Mouse (Mus musculus) neural tube, embryonic 15.5 days (tissue): ENCODE results near the gene Incenp. TPM values are rescaled to one million over a fixed set of nuclear protein-coding genes. Genes with fewer than 3 reads are reported as not detected.
A peak's percentile ranks its signal among the peaks of the same experiment; 100 is the strongest.
"Not testable (repeated sequence)": the region's sequence is repeated elsewhere in the genome, so short reads cannot be mapped to it uniquely, and the experiment has no call there.

Experiments
- ATAC-seq: fragments of 200-750 bp; cut with Nextera tagmentation; 2 replicates; pipeline ENCODE4 v1.8.0; 2017; ENCODE audit warnings: mild to moderate bottlenecking, moderate TSS enrichment, moderate library complexity; ENCODE audit not compliant: low FRiP score
- H3K27ac ChIP-seq: fragments of 300-500 bp; sonication (generic); replicated peaks from 2 replicates; pipeline ENCODE4 v1.5.1; 2015; ENCODE audit warnings: mild to moderate bottlenecking, inconsistent platforms
- H3K27me3 ChIP-seq: fragments of 300-500 bp; sonication (generic); replicated peaks from 2 replicates; pipeline ENCODE4 v1.6.1; 2015; ENCODE audit warnings: inconsistent platforms
- H3K36me3 ChIP-seq: fragments of 300-500 bp; sonication (generic); 2 replicates; pipeline ENCODE4 v1.6.1; 2015; ENCODE audit warnings: inconsistent platforms
- H3K4me1 ChIP-seq: fragments of 300-500 bp; sonication (generic); 2 replicates; pipeline ENCODE4 v1.6.1; 2015; ENCODE audit warnings: inconsistent platforms
- H3K4me2 ChIP-seq: fragments of 300-500 bp; sonication (generic); 2 replicates; pipeline ENCODE4 v1.6.1; 2015; ENCODE audit warnings: inconsistent platforms, mild to moderate bottlenecking, moderate library complexity
- H3K4me3 ChIP-seq: fragments of 300-500 bp; sonication (generic); replicated peaks from 2 replicates; pipeline ENCODE4 v1.5.1; 2015; ENCODE audit warnings: mild to moderate bottlenecking, inconsistent platforms
- H3K9ac ChIP-seq: fragments of 300-500 bp; sonication (generic); replicated peaks from 2 replicates; pipeline ENCODE4 v1.6.1; 2015; ENCODE audit warnings: mild to moderate bottlenecking, inconsistent platforms
- H3K9me3 ChIP-seq: fragments of 300-500 bp; sonication (generic); replicated peaks from 2 replicates; pipeline ENCODE4 v1.6.1; 2016; ENCODE audit warnings: inconsistent platforms
- WGBS: fragments of 180-500 bp; shearing (Covaris S2); methylation state at CpG from one replicate; pipeline ENCODE4 v1.1.7; 2015; ENCODE audit warnings: mixed read lengths; 5-methylcytosine and 5-hydroxymethylcytosine counted together
- polyA plus RNA-seq: library from polyadenylated mRNA; unstranded; fragments of >200 nt; fragmentation: Nextera tagmentation; extraction: Ambion mirVana; gene quantifications from 2 replicates; pipeline ENCODE4 v1.2.1, GENCODE M21; 2015

The Incenp gene
- polyA plus RNA-seq, 1 experiment from 2014 or later = 21.8 TPM

- Histone ChIP-seq H3K9me3 (no peaks in the 10 kb centered on the region), H3K27me3 (no peaks in the 10 kb centered on the region)
- 86% methylated on average over 2 of the region's 2 CpGs for WGBS
These were observed 34.6 kb upstream of the Incenp start for GRCm38 (mm10) chr19:9933908-9934307.

DNA sequence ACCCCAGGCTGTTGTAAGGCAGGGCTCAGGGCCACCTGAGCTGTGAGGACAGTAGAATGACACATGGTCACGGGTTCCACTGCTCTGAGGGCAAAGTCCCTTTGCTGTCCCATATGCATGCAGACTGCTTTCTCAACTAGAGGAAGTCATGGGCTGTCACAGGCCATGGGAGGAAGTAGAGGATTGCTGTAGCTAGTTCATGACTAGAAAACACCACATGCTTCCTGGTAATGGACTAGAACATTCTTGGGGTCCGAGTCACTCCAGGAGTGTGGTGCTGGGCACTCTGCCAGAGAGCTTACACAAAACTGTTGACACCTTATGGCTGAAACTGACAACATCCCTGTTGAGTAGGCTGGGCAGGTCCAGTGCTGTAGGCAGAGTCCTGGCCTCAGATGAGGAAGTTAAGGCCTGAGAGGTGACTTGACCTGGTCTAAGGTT lies 31.8 kb upstream of the Incenp start:
- not testable (repeated sequence) for H3K36me3 ChIP-seq, H3K27me3 ChIP-seq, H3K4me2 ChIP-seq, ATAC-seq, H3K9ac ChIP-seq, H3K9me3 ChIP-seq, H3K27ac ChIP-seq, H3K4me1 ChIP-seq, H3K4me3 ChIP-seq
- WGBS = 87% methylated on average over 2 of the region's 2 CpGs

More at GRCm38 (mm10) chr19:9933908-9934307, 34.6 kb upstream of the Incenp start:
- no peaks in the 10 kb centered on the region for H3K36me3 ChIP-seq
- no peak overlapping the region for H3K4me3 ChIP-seq
- H3K4me2 ChIP-seq = no peak overlapping the region
- no peak overlapping the region for H3K27ac ChIP-seq
- no peak overlapping the region for H3K9ac ChIP-seq
- no peaks in the 10 kb centered on the region for H3K4me1 ChIP-seq
- ATAC-seq = no peak

- H3K27ac ChIP-seq = no peak overlapping the region
- H3K4me1 ChIP-seq = no peaks in the 10 kb centered on the region
- H3K36me3 ChIP-seq = no peaks in the 10 kb centered on the region
- H3K4me2 ChIP-seq = no peak overlapping the region
- H3K4me3 ChIP-seq = no peak overlapping the region
- no peak for ATAC-seq
- H3K9ac ChIP-seq = no peak overlapping the region
- WGBS = 90% methylated on average over 9 of the region's 9 CpGs
- H3K27me3 ChIP-seq = no peaks in the 10 kb centered on the region
- no peaks in the 10 kb centered on the region for H3K9me3 ChIP-seq
These were observed 28.7 kb upstream of the Incenp start for GRCm38 (mm10) chr19:9928089-9928488.

DNA sequence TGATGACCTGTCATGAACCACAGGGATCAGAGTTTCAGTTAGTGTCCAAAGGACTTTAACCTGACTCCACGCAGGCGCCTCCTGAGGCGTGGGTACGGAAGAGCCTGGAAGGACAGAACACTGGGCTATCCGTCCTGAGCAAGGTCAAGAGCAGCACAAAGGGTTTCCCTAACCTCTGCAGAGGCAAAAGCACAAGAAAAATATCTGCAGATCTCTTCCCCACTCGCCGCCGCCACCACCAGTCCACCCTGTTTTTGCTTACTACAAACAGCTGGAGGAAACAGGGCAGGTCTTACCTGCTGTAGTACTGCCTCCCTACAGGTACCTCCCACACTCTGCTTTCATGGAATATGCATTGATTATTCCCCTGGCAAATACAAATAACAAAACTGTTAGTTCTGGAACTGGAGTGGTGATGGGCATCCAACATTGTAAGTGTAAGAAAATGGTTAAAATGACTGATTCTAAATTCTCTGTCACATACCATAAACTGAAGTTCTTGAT lies 25.5 kb upstream of the Incenp start:
- Histone ChIP-seq H3K27ac (no peak overlapping the region), H3K9me3 (no peaks in the 10 kb centered on the region), H3K4me2 (no peak overlapping the region), H3K4me1 (peaks cover 14% of the 10 kb centered on the region), H3K9ac (no peak overlapping the region), H3K27me3 (no peaks in the 10 kb centered on the region), H3K36me3 (no peaks in the 10 kb centered on the region), H3K4me3 (no peak overlapping the region)
- ATAC-seq = no peak
- WGBS = 76% methylated on average over 8 of the region's 8 CpGs

DNA sequence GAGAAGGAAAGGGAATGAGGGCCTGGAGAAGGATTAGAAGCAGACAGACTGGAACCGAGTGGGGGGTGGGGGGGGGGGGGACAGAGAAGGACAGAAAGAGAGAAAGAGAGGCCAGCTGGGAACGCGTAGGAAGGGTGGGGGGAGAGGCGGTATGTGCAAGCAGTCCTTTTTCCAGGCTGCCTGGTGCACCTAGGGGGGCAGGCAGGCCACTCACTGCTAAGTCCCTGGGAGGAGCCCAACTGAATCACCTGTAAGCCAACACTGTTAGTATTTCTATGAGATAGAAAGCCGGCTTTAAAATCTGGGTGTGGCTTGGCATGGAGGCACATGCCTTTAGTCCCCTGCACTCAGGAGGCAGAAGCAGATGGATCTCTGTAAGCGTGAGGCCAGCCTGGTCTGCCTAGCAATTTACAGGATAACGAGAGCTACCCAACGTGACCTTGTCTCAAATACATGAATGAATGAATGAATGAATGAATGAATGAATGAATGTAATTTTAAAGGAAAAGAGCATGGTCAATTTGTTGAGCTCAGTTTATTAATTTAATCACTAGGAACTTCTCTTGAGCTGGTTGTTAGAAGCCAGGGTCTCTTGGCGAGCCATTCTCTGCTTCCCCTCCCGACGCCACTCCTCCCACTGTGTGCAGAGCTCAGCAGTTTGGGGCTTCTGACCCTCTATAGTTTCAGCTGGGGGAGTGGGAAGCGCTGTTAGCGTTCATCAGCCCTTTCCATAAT lies 24.9 kb upstream of the Incenp start:
- H3K27me3 ChIP-seq = no peaks in the 10 kb centered on the region
- WGBS = 69% methylated on average over 12 of the region's 13 CpGs
- H3K27ac ChIP-seq = no peak overlapping the region
- no peak overlapping the region for H3K9ac ChIP-seq
- no peak overlapping the region for H3K4me3 ChIP-seq
- no peak overlapping the region for H3K4me2 ChIP-seq
- no peaks in the 10 kb centered on the region for H3K9me3 ChIP-seq
- peaks cover 14% of the 10 kb centered on the region for H3K4me1 ChIP-seq
- ATAC-seq = no peak
- no peaks in the 10 kb centered on the region for H3K36me3 ChIP-seq

GRCm38 (mm10) chr19:9923048-9923447 lies 23.7 kb upstream of the Incenp start:
- Histone ChIP-seq H3K27me3 (no peaks in the 10 kb centered on the region), H3K9ac (no peak overlapping the region), H3K9me3 (no peaks in the 10 kb centered on the region), H3K27ac (no peak overlapping the region), H3K4me2 (no peak overlapping the region), H3K36me3 (no peaks in the 10 kb centered on the region), H3K4me3 (no peak overlapping the region), H3K4me1 (peaks cover 14% of the 10 kb centered on the region)
- ATAC-seq = no peak

DNA sequence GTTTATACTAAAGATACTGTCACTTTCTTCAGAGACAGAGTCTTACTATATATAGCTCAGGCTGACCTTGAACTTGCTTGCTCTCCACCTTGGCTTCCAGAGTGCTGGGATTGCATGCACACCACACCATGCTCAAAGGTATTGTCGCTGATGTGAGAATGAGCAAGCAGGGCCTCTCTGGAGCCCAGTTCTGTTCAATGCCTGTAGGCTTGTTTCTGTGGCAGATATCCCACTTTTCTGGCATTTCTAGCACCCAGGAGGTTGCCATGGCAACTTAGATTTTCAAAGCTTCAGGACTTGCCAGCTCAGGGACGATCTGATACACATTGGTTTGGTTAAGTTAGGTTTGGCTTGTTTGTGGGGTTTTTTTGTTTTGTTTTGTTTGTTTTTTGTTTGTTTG lies 22.9 kb upstream of the Incenp start:
- peak; percentile 72 for ATAC-seq
- H3K9me3 ChIP-seq = no peaks in the 10 kb centered on the region
- H3K36me3 ChIP-seq = no peaks in the 10 kb centered on the region
- H3K4me2 ChIP-seq = no peak overlapping the region
- H3K4me1 ChIP-seq = peaks cover 14% of the 10 kb centered on the region
- H3K27me3 ChIP-seq = no peaks in the 10 kb centered on the region
- H3K9ac ChIP-seq = no peak overlapping the region
- 24% methylated on average over 2 of the region's 2 CpGs for WGBS
- H3K27ac ChIP-seq = no peak overlapping the region; the same call in 1 of the 2 replicates
- no peak overlapping the region for H3K4me3 ChIP-seq

DNA sequence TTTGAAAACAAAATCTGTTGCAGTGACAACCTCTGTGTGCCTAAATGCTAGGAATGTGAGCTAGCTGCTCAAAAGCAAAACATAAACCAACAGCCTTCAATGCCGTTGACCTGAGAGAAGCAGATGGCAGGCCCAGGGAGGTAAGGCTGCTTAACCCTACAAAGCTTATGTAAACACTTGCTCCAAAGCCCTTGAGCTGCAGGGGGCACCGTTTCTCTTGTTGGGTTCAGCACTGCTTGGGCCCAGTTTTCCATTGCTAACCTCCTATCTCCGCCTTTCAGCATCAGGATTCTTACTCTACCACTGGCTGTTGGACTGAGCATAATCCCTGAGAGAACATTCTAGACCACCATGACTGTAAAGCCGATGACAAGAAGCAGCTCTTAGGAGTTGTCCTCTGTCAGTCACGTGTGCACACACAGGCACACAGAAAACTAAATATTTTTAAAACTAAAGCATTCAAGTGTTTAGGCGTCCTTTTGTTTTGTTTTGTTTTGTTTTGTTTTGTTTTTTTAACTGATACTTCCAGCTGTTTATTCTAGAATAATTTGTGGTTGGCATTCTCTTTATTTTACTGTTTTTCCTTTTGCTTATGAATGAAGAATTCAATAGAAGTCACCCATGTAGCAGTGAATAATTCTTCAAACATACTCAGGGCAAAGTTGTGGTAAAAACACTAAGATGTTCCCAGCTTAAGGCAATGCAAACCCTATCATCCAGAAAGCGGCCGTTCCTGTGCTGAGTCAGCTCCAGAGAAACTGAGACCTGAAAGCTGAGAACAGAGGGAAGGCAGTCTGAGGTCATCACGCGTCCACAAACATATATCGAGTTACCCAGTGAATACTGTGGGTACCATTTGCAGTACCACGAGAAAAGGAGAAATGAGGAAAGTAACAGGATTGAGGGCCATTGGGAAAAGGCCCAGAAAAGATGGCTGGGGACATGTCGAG lies 21.8 kb upstream of the Incenp start:
- Histone ChIP-seq H3K9me3 (no peaks in the 10 kb centered on the region), H3K4me2 (no peak overlapping the region), H3K9ac (no peak overlapping the region), H3K36me3 (no peaks in the 10 kb centered on the region), H3K27ac (no peak overlapping the region), H3K27me3 (no peaks in the 10 kb centered on the region), H3K4me3 (no peak overlapping the region), H3K4me1 (peaks cover 14% of the 10 kb centered on the region)
- no peak for ATAC-seq
- 72% methylated on average over 13 of the region's 13 CpGs for WGBS

- H3K9ac ChIP-seq = no peak overlapping the region
- no peak for ATAC-seq
- H3K36me3 ChIP-seq = no peaks in the 10 kb centered on the region
- no peak overlapping the region for H3K4me3 ChIP-seq
- H3K4me2 ChIP-seq = no peak overlapping the region
- no peaks in the 10 kb centered on the region for H3K27me3 ChIP-seq
- H3K9me3 ChIP-seq = no peaks in the 10 kb centered on the region
- WGBS = 58% methylated on average over 9 of the region's 9 CpGs
- H3K27ac ChIP-seq = no peak overlapping the region
- H3K4me1 ChIP-seq = peaks cover 14% of the 10 kb centered on the region
These were observed 19.0 kb upstream of the Incenp start for GRCm38 (mm10) chr19:9918176-9918861.

GRCm38 (mm10) chr19:9917727-9918126 lies 18.4 kb upstream of the Incenp start:
- no peaks in the 10 kb centered on the region for H3K9me3 ChIP-seq
- WGBS = 86% methylated on average over 3 of the region's 4 CpGs
- H3K27ac ChIP-seq = no peak overlapping the region

DNA sequence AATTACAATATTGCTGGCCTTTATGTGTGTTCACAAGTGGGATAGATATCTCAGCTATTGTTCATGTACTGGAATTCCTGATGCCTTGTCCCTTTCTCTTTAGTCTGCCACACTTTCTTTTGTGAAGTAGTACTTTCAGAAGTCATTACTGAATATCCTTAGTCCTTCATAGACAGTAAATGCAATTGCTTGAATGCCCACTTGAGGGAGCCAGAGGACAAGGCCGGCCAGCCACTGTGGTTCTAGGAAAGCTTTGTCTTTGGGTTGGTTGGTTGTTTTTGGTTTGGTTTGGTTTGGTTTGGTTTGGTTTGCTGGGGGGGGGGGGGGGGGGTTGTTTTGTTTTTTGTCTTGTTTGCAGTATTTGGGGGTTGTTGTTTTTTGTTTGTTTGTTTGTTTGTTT lies 16.6 kb upstream of the Incenp start:
- no peak overlapping the region for H3K4me3 ChIP-seq
- H3K4me1 ChIP-seq = 0 out of 2 replicates have a peak, but pooled peaks cover 7% of the 10 kb centered on the region
- no peak overlapping the region for H3K9ac ChIP-seq
- no peak overlapping the region for H3K4me2 ChIP-seq
- no peaks in the 10 kb centered on the region for H3K9me3 ChIP-seq
- no peaks in the 10 kb centered on the region for H3K36me3 ChIP-seq
- WGBS = 0% methylated on average over 1 of the region's 1 CpGs
- H3K27ac ChIP-seq = no peak overlapping the region
- ATAC-seq = 0 out of 2 replicates have a peak, but pooled peaks have one; percentile 67
- no peaks in the 10 kb centered on the region for H3K27me3 ChIP-seq

More at GRCm38 (mm10) chr19:9917727-9918126, 18.4 kb upstream of the Incenp start:
- Histone ChIP-seq H3K4me1 (peaks cover 14% of the 10 kb centered on the region), H3K4me3 (no peak overlapping the region), H3K36me3 (no peaks in the 10 kb centered on the region), H3K27me3 (no peaks in the 10 kb centered on the region), H3K9ac (no peak overlapping the region), H3K4me2 (no peak overlapping the region)
- ATAC-seq = no peak
